Mouse (Mus musculus) limb, embryonic 11.5 days (tissue): ENCODE results near the gene Foxn3. TPM values are rescaled to one million over a fixed set of nuclear protein-coding genes. Genes with fewer than 3 reads are reported as not detected.

Experiments used
- ATAC-seq: fragments of 200-750 bp; cut with Nextera tagmentation; 2 replicates; pipeline ENCODE4 v1.8.0; 2017; ENCODE audit warnings: low read depth; ENCODE audit not compliant: insufficient number of reproducible peaks, low FRiP score, low TSS enrichment
- DNase-seq: peaks from one replicate; pipeline ENCODE4 v3.0.0-alpha.2; 2015; ENCODE audit warnings: low spot score
- H3K27ac ChIP-seq: fragments of 300-500 bp; sonication (generic); replicated peaks from 2 replicates; pipeline ENCODE4 v1.5.1; 2014; ENCODE audit warnings: low read depth, mild to moderate bottlenecking, low read length
- H3K27me3 ChIP-seq: fragments of 300-500 bp; sonication (generic); 2 replicates; pipeline ENCODE4 v1.6.1; 2014; ENCODE audit warnings: mild to moderate bottlenecking, low read length, mixed read lengths; ENCODE audit not compliant: control insufficient read depth, insufficient read depth
- H3K36me3 ChIP-seq: fragments of 300-500 bp; sonication (generic); 2 replicates; pipeline ENCODE4 v1.6.1; 2014; ENCODE audit warnings: mild to moderate bottlenecking, low read length, moderate library complexity, mixed read lengths; ENCODE audit not compliant: control insufficient read depth, insufficient read depth
- H3K4me1 ChIP-seq: fragments of 300-500 bp; sonication (generic); 2 replicates; pipeline ENCODE4 v1.6.1; 2014; ENCODE audit warnings: low read length, mixed read lengths; ENCODE audit not compliant: control insufficient read depth, insufficient read depth
- H3K4me2 ChIP-seq: fragments of 300-500 bp; sonication (generic); 2 replicates; pipeline ENCODE4 v1.6.1; 2014; ENCODE audit warnings: low read depth, mild to moderate bottlenecking, moderate library complexity; ENCODE audit not compliant: severe bottlenecking
- H3K4me3 ChIP-seq: fragments of 300-500 bp; sonication (generic); 2 replicates; pipeline ENCODE4 v1.5.1; 2014; ENCODE audit warnings: low read depth, low read length
- H3K9ac ChIP-seq: fragments of 300-500 bp; sonication (generic); 2 replicates; pipeline ENCODE4 v1.6.1; 2014; ENCODE audit warnings: mild to moderate bottlenecking, low read length
- H3K9me3 ChIP-seq: fragments of 300-500 bp; sonication (generic); 2 replicates; pipeline ENCODE4 v1.6.1; 2016; ENCODE audit warnings: low read length; ENCODE audit not compliant: control insufficient read depth
- WGBS: fragments of 180-500 bp; shearing (Covaris S2); extraction: QIAGEN DNeasy Blood & Tissue Kit; methylation state at CpG from one replicate; pipeline ENCODE4 v1.1.7; 2014; 5-methylcytosine and 5-hydroxymethylcytosine counted together
- polyA plus RNA-seq: library from polyadenylated mRNA; unstranded; fragments of >200 nt; fragmentation: Nextera tagmentation; extraction: Ambion mirVana; gene quantifications from 2 replicates; pipeline ENCODE4 v1.2.1, GENCODE M21; 2014

The Foxn3 gene
- polyA plus RNA-seq, 1 experiment from 2014 or later: 95.6 TPM

GRCm38 (mm10) chr12:99558476-99558875 lies 4.9 kb downstream of the Foxn3 start:
- Histone ChIP-seq H3K36me3 (no peaks in the 10 kb centered on the region; the same call in 1 of the 2 replicates), H3K27me3 (no peaks in the 10 kb centered on the region), H3K9ac (no peak overlapping the region), H3K27ac (no peak overlapping the region), H3K4me2 (no peak overlapping the region), H3K4me3 (no peak overlapping the region), H3K9me3 (no peaks in the 10 kb centered on the region), H3K4me1 (peaks cover 12% of the 10 kb centered on the region)
- ATAC-seq (no peak), DNase-seq (no peak)
- WGBS: 85% methylated on average over 4 of the region's 4 CpGs

- no peak overlapping the region for H3K9ac ChIP-seq
- no peaks in the 10 kb centered on the region for H3K27me3 ChIP-seq
- no peak overlapping the region for H3K4me2 ChIP-seq
- H3K36me3 ChIP-seq: no peaks in the 10 kb centered on the region; the same call in 1 of the 2 replicates
- DNase-seq: no peak
- H3K27ac ChIP-seq: no peak overlapping the region
- peaks cover 12% of the 10 kb centered on the region for H3K4me1 ChIP-seq
- 91% methylated on average over 8 of the region's 8 CpGs for WGBS
- ATAC-seq: no peak
- H3K4me3 ChIP-seq: no peak overlapping the region
- H3K9me3 ChIP-seq: no peaks in the 10 kb centered on the region
These were observed 5.9 kb downstream of the Foxn3 start for GRCm38 (mm10) chr12:99557498-99557897.

GRCm38 (mm10) chr12:99550629-99551028 lies 12.8 kb downstream of the Foxn3 start:
- Histone ChIP-seq H3K36me3 (no peaks in the 10 kb centered on the region), H3K4me2 (no peak overlapping the region), H3K27ac (no peak overlapping the region), H3K27me3 (no peaks in the 10 kb centered on the region), H3K4me3 (no peak overlapping the region), H3K9me3 (no peaks in the 10 kb centered on the region), H3K4me1 (no peaks in the 10 kb centered on the region), H3K9ac (no peak overlapping the region)
- no peak for DNase-seq
- no peak for ATAC-seq
- 65% methylated on average over 8 of the region's 8 CpGs for WGBS

DNA sequence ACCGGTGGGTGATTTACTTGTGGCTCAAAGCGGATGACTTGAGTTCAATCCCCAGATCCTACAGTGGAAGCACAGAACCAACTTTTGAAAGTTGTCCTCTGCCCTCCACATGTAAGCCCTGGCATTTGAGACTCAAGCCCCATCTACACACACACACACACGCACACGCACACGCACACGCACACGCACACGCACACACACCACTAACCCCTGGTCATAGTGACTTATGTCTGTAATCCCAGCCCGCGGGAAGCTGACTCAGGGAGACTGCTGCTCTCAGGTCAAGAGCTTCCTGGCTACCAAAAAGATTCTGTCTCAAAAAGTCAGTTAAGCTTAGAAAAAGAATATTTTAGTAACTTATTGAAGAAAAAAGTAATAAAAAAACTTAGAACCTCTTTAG lies 13.6 kb downstream of the Foxn3 start:
- H3K27me3 ChIP-seq: no peaks in the 10 kb centered on the region
- no peaks in the 10 kb centered on the region for H3K4me1 ChIP-seq
- WGBS: 95% methylated on average over 10 of the region's 10 CpGs
- no peak overlapping the region for H3K4me2 ChIP-seq
- ATAC-seq (no peak), DNase-seq (no peak)
- H3K9me3 ChIP-seq: no peaks in the 10 kb centered on the region
- H3K36me3 ChIP-seq: no peaks in the 10 kb centered on the region
- no peak overlapping the region for H3K27ac ChIP-seq
- no peak overlapping the region for H3K4me3 ChIP-seq
- H3K9ac ChIP-seq: no peak overlapping the region

DNA sequence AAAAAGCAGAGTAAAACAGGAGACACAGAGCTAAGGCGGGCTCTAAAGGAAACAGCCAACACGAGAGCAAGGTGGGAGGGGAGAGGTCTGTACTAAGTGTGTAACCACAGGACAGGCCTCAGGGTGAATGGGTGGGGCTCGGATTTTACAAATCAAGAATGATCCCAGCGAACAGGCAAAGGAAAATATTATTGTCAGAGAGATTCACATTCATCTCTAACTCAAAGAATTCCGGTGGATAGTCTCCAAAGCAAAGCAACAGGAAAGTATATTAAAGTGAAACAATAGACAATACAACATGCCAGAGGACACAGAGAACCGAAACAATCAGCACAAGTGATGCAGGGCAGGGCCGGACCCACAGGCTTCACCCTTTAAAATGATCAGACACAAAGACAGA lies 15.0 kb downstream of the Foxn3 start:
- Histone ChIP-seq H3K9ac (no peak overlapping the region), H3K4me1 (no peaks in the 10 kb centered on the region), H3K36me3 (no peaks in the 10 kb centered on the region), H3K9me3 (no peaks in the 10 kb centered on the region), H3K27me3 (no peaks in the 10 kb centered on the region), H3K4me2 (no peak overlapping the region), H3K4me3 (no peak overlapping the region), H3K27ac (no peak overlapping the region)
- 86% methylated on average over 7 of the region's 7 CpGs for WGBS
- no peak for DNase-seq
- ATAC-seq: no peak

GRCm38 (mm10) chr12:99547295-99547694 lies 16.1 kb downstream of the Foxn3 start:
- Histone ChIP-seq H3K27me3 (no peaks in the 10 kb centered on the region), H3K9me3 (no peaks in the 10 kb centered on the region), H3K36me3 (no peaks in the 10 kb centered on the region), H3K4me2 (no peak overlapping the region), H3K27ac (no peak overlapping the region), H3K9ac (no peak overlapping the region), H3K4me1 (no peaks in the 10 kb centered on the region), H3K4me3 (no peak overlapping the region)
- DNase-seq (no peak), ATAC-seq (no peak)
- 92% methylated on average over 6 of the region's 6 CpGs for WGBS

GRCm38 (mm10) chr12:99545270-99545770 lies 18.1 kb downstream of the Foxn3 start:
- no peak overlapping the region for H3K4me2 ChIP-seq

DNA sequence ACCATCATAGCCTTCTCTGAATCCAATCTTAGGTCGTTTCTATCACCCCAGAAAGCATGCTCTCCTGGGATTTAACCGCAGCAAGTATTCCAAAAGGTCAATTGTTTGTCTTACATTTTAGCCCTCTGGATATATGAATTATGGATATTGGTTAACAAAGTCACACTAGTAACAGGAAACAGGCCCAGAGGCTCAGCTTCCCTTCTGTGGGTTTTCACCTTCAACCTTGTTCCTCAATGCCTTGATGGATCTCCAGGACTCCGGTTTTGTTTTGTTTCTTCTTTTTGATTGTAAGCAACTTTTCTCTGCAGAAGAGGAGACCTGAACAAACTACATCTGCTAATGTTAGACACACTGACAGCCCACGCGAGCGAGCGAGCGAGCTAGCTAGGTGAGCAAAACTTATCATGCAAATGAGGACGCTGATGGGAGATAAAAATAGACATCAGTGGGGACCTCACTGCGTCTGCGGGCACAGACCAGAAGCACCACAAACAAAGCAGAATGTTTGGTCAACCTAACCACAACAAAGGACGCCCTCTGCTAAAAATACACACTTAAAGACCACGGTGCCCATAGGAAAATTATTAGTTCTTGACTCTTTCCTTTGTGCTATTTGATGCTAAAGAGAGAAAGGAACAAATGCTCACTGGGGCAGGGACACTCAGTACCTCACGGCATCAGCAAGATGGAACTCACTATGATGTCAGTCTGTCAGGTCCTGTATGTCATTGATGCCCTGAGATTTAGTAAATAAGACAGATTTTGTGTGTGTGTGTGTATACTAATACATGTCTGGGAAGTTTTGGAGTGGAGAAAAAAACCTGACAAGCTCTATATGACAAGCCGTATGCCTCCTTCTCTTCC lies 18.9 kb downstream of the Foxn3 start:
- H3K9me3 ChIP-seq: no peaks in the 10 kb centered on the region
- H3K4me3 ChIP-seq: no peak overlapping the region
- H3K36me3 ChIP-seq: no peaks in the 10 kb centered on the region
- no peak overlapping the region for H3K4me2 ChIP-seq
- WGBS: 84% methylated on average over 15 of the region's 15 CpGs
- no peaks in the 10 kb centered on the region for H3K27me3 ChIP-seq
- no peaks in the 10 kb centered on the region for H3K4me1 ChIP-seq
- ATAC-seq: no peak
- H3K27ac ChIP-seq: no peak overlapping the region
- no peak overlapping the region for H3K9ac ChIP-seq
- DNase-seq: no peak

More at GRCm38 (mm10) chr12:99545270-99545770, 18.1 kb downstream of the Foxn3 start:
- H3K4me1 ChIP-seq: no peaks in the 10 kb centered on the region
- H3K27me3 ChIP-seq: no peaks in the 10 kb centered on the region
- H3K4me3 ChIP-seq: no peak overlapping the region
- no peak overlapping the region for H3K27ac ChIP-seq
- no peak for ATAC-seq
- no peak overlapping the region for H3K9ac ChIP-seq
- 75% methylated on average over 6 of the region's 6 CpGs for WGBS
- no peaks in the 10 kb centered on the region for H3K36me3 ChIP-seq
- no peaks in the 10 kb centered on the region for H3K9me3 ChIP-seq
- DNase-seq: no peak
